Mouse (Mus musculus): Measurements from ENCODE around the gene Ppp1r36. TPM values are rescaled to one million over a fixed set of nuclear protein-coding genes. Genes with fewer than 3 reads are reported as not detected.
A peak's percentile ranks its signal among the peaks of the same experiment; 100 is the strongest.

The Ppp1r36 gene
- polyA plus RNA-seq, 1 experiment from 2014 or later, result 7.5 TPM

DNA sequence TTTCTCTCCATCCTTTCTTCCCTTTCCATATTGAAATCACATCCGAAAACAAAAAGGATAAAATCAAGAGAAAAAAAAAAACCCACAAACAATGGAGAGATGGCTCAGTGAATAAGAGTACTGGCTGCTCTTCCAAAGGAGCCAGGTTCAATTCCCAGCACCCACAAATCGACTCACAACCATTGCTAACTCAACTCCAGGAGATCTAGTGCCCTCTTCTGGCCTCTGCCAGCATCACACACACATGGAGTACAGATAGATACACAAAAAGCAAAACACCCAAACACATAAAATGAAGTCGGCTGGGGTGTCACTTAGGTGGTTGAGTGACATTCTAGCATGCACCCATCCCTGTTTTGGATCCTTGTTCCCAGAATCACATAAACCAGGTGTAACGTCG is 1.0 kb downstream of the Ppp1r36 start:
- DNase-seq (ENCODE audit: low spot score), result no peak
- H3K4me1 ChIP-seq (replicated peaks; ENCODE audit: insufficient read depth, low read length), result 0 out of 2 replicates have a peak, but pooled peaks cover 5% of the 10 kb centered on the region
- H3K4me3 ChIP-seq (replicated peaks; ENCODE audit: low read depth, low read length), result no peak overlapping the region
- no peaks in the 10 kb centered on the region for H3K36me3 ChIP-seq (ENCODE audit: insufficient read depth, low read length)
- H3K4me2 ChIP-seq (ENCODE audit: low read length), result no peak overlapping the region
- 94% methylated on average over 5 of the region's 5 CpGs for WGBS
- no peak overlapping the region for H3K9ac ChIP-seq (ENCODE audit: low read depth, low read length)
- H3K9me3 ChIP-seq (replicated peaks; ENCODE audit: low read length), result no peaks in the 10 kb centered on the region
- H3K27me3 ChIP-seq (ENCODE audit: insufficient read depth, low read length), result no peaks in the 10 kb centered on the region
- ATAC-seq (replicated peaks; ENCODE audit: low FRiP score, low read depth), result no peak
- TF ChIP-seq CTCF (IDR thresholded peaks at IDR 0.05; ENCODE audit: low read depth), result peak; percentile 20; the same call in 1 of the 2 replicates
- H3K27ac ChIP-seq, result no peak overlapping the region

DNA sequence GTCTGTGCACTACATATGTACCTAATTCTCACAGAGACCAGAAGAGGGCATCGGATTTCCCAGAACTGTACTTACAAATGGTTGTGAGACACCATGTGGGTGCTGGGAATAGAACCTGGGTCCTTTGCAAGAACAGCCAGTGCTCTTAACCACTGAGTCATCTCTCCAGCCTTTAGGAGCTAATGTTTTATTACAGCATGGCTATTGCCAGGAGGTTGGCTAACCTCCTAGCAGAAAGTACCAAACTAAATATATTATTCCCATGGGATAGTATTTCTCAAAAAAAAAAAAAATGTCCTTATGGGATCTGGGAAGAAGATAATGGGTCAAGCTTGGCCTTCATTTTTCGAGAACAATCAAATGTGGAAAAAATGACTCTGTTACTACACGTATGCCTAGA is 7.9 kb downstream of the Ppp1r36 start:
- WGBS, result 93% methylated on average over 3 of the region's 3 CpGs
- ATAC-seq (replicated peaks; ENCODE audit: low FRiP score, low read depth) (no peak), DNase-seq (ENCODE audit: low spot score) (no peak)
- H3K27me3 ChIP-seq (ENCODE audit: insufficient read depth, low read length), result no peaks in the 10 kb centered on the region
- H3K4me3 ChIP-seq (replicated peaks; ENCODE audit: low read depth, low read length), result no peak overlapping the region
- no peaks in the 10 kb centered on the region for H3K4me1 ChIP-seq (replicated peaks; ENCODE audit: insufficient read depth, low read length)
- TF ChIP-seq CTCF (IDR thresholded peaks at IDR 0.05; ENCODE audit: low read depth), result no peak
- no peaks in the 10 kb centered on the region for H3K9me3 ChIP-seq (replicated peaks; ENCODE audit: low read length)
- no peak overlapping the region for H3K4me2 ChIP-seq (ENCODE audit: low read length)
- no peak overlapping the region for H3K9ac ChIP-seq (ENCODE audit: low read depth, low read length)
- H3K36me3 ChIP-seq (ENCODE audit: insufficient read depth, low read length), result no peaks in the 10 kb centered on the region
- no peak overlapping the region for H3K27ac ChIP-seq

DNA sequence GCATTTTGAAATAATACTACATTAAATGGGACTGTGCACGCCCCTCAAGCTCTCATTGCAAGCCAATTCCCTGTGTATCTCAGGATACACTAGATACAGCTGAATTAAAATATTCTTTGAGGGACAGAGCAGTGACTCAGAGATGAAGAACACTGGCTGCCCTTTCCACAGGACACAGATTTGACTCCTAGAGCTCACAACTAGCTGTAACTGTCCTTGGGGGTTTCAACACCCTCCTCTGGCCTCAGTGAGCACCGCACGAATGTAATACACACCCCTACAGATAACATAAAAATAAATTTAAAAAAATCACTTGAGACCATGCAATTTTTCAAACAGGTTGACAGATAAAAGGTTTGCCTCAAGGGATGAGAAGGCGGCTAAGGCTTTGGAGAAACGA is 10.2 kb downstream of the Ppp1r36 start:
- H3K4me2 ChIP-seq (ENCODE audit: low read length), result no peak overlapping the region
- TF ChIP-seq CTCF (IDR thresholded peaks at IDR 0.05; ENCODE audit: low read depth), result no peak
- 40% methylated on average over 5 of the region's 5 CpGs for WGBS

GRCm38 (mm10) chr12:76430879-76431406 is 13.6 kb downstream of the Ppp1r36 start:
- H3K27me3 ChIP-seq (ENCODE audit: insufficient read depth, low read length), result no peaks in the 10 kb centered on the region
- H3K27ac ChIP-seq, result no peak overlapping the region
- H3K4me3 ChIP-seq (replicated peaks; ENCODE audit: low read depth, low read length), result no peak overlapping the region
- ATAC-seq (replicated peaks; ENCODE audit: low FRiP score, low read depth) (no peak), DNase-seq (ENCODE audit: low spot score) (no peak)
- H3K36me3 ChIP-seq (ENCODE audit: insufficient read depth, low read length), result no peaks in the 10 kb centered on the region
- 47% methylated on average over 5 of the region's 5 CpGs for WGBS
- no peaks in the 10 kb centered on the region for H3K9me3 ChIP-seq (replicated peaks; ENCODE audit: low read length)
- no peak overlapping the region for H3K4me2 ChIP-seq (ENCODE audit: low read length)
- no peaks in the 10 kb centered on the region for H3K4me1 ChIP-seq (replicated peaks; ENCODE audit: insufficient read depth, low read length)
- no peak overlapping the region for H3K9ac ChIP-seq (ENCODE audit: low read depth, low read length)
- no peak for TF ChIP-seq CTCF (IDR thresholded peaks at IDR 0.05; ENCODE audit: low read depth)

More for the DNA sequence above, 10.2 kb downstream of the Ppp1r36 start:
- no peak for ATAC-seq (replicated peaks; ENCODE audit: low FRiP score, low read depth)
- no peak overlapping the region for H3K4me3 ChIP-seq (replicated peaks; ENCODE audit: low read depth, low read length)
- H3K36me3 ChIP-seq (ENCODE audit: insufficient read depth, low read length), result no peaks in the 10 kb centered on the region
- H3K27me3 ChIP-seq (ENCODE audit: insufficient read depth, low read length), result no peaks in the 10 kb centered on the region
- H3K4me1 ChIP-seq (replicated peaks; ENCODE audit: insufficient read depth, low read length), result no peaks in the 10 kb centered on the region
- no peaks in the 10 kb centered on the region for H3K9me3 ChIP-seq (replicated peaks; ENCODE audit: low read length)
- H3K9ac ChIP-seq (ENCODE audit: low read depth, low read length), result no peak overlapping the region
- DNase-seq (ENCODE audit: low spot score), result no peak
- no peak overlapping the region for H3K27ac ChIP-seq

DNA sequence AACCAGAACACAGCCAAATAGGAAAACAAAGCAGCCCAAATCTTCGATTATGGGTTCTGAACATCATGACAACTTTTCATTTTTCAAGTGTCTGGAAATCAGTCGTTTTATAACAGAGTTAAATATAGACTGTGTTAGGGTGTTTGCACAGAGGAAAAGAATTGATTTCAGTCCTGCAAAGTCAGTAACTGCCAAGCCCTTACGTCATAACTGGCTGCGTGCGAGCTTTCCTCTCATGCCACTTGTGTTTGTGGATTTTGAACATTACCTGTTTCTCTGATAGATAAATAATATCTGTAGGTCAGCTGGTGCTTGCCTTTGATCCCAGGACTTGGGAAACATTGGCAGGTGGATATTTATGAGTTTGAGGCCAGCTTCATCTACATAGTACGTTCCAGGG is 14.1 kb downstream of the Ppp1r36 start:
- no peak for TF ChIP-seq CTCF (IDR thresholded peaks at IDR 0.05; ENCODE audit: low read depth)
- DNase-seq (ENCODE audit: low spot score) (no peak), ATAC-seq (replicated peaks; ENCODE audit: low FRiP score, low read depth) (no peak)
- Histone ChIP-seq H3K4me2 (ENCODE audit: low read length) (no peak overlapping the region), H3K4me1 (replicated peaks; ENCODE audit: insufficient read depth, low read length) (no peaks in the 10 kb centered on the region), H3K36me3 (ENCODE audit: insufficient read depth, low read length) (no peaks in the 10 kb centered on the region), H3K27me3 (ENCODE audit: insufficient read depth, low read length) (no peaks in the 10 kb centered on the region), H3K4me3 (replicated peaks; ENCODE audit: low read depth, low read length) (no peak overlapping the region), H3K9me3 (replicated peaks; ENCODE audit: low read length) (no peaks in the 10 kb centered on the region), H3K27ac (no peak overlapping the region), H3K9ac (ENCODE audit: low read depth, low read length) (no peak overlapping the region)
- WGBS, result 88% methylated on average over 6 of the region's 6 CpGs

DNA sequence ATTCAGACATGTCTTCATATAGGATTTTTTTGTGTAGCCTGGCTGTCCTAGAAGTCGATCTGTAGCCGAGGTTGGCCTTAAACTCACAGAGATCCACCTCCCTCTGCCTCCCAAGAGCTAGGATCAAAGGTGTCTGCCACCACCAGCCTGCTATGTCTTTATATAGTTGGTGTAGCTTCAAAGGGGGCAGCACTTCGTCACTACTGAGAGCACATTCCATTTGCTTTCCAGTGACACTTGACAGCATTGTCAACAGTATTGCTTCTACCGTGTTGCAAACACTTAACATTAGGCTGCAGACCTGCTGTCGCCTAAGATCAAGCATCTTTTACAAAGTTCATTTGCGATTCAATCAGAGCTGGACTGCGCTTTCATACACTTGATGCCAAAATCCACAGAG is 16.8 kb downstream of the Ppp1r36 start:
- Histone ChIP-seq H3K27ac (no peak overlapping the region), H3K9ac (ENCODE audit: low read depth, low read length) (no peak overlapping the region), H3K4me3 (replicated peaks; ENCODE audit: low read depth, low read length) (no peak overlapping the region), H3K36me3 (ENCODE audit: insufficient read depth, low read length) (no peaks in the 10 kb centered on the region), H3K9me3 (replicated peaks; ENCODE audit: low read length) (no peaks in the 10 kb centered on the region), H3K4me1 (replicated peaks; ENCODE audit: insufficient read depth, low read length) (no peaks in the 10 kb centered on the region), H3K4me2 (ENCODE audit: low read length) (no peak overlapping the region), H3K27me3 (ENCODE audit: insufficient read depth, low read length) (no peaks in the 10 kb centered on the region)
- no peak for TF ChIP-seq CTCF (IDR thresholded peaks at IDR 0.05; ENCODE audit: low read depth)
- WGBS, result 40% methylated on average over 7 of the region's 7 CpGs
- no peak for ATAC-seq (replicated peaks; ENCODE audit: low FRiP score, low read depth)
- DNase-seq (ENCODE audit: low spot score), result no peak

GRCm38 (mm10) chr12:76435084-76435483 is 17.7 kb downstream of the Ppp1r36 start:
- Histone ChIP-seq H3K4me3 (replicated peaks; ENCODE audit: low read depth, low read length) (peak overlapping the region; percentile 31), H3K27ac (no peak overlapping the region), H3K9me3 (replicated peaks; ENCODE audit: low read length) (no peaks in the 10 kb centered on the region), H3K27me3 (ENCODE audit: insufficient read depth, low read length) (no peaks in the 10 kb centered on the region), H3K4me1 (replicated peaks; ENCODE audit: insufficient read depth, low read length) (no peaks in the 10 kb centered on the region), H3K4me2 (ENCODE audit: low read length) (peak overlapping the region; percentile 81), H3K36me3 (ENCODE audit: insufficient read depth, low read length) (no peaks in the 10 kb centered on the region), H3K9ac (ENCODE audit: low read depth, low read length) (peak overlapping the region; percentile 55; the same call in 1 of the 2 replicates)
- 3% methylated on average over 17 of the region's 17 CpGs for WGBS
- peak; percentile 66; the same call in 1 of the 2 replicates for ATAC-seq (replicated peaks; ENCODE audit: low FRiP score, low read depth)
- no peak for TF ChIP-seq CTCF (IDR thresholded peaks at IDR 0.05; ENCODE audit: low read depth)
- no peak for DNase-seq (ENCODE audit: low spot score)
